Mouse (Mus musculus): Measurements from ENCODE around the gene Zfp827.

DNA sequence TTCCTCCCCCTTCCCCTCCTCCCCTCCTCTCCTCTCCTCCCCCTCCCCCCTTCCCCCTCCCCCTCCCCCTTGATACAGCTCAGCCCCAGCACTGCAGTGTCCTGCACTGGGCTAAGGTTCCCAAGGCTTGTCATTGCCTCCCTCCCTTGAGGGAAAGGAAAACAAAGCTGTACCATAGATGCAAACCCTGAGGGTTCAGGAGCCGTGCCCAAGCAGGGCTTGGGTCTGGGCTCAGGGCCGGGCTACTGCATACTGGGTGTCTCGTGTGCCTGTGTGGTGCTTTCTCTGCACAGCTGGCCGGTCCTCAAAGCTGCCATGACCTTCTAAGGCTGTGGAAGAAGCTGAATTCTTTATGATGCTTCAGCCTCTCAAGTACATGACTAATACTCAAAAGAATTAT is 145.4 kb downstream of the Zfp827 start:
- TF ChIP-seq POLR2A (IDR thresholded peaks at IDR 0.05; ENCODE audit: borderline replicate concordance, low read depth, low read length): no peak
- TF ChIP-seq CTCF (IDR thresholded peaks at IDR 0.05; ENCODE audit: low read depth, low read length): no peak

Measured in bone marrow macrophage, adult 2 months (primary cell).